Mouse (Mus musculus) C2C12 (cell line): ENCODE measurements around the gene Rabggta. TPM values are rescaled to one million over a fixed set of nuclear protein-coding genes. Genes with fewer than 3 reads are reported as not detected.

Experiments used
- H3K27me3 ChIP-seq: one replicate; pipeline ENCODE4 v1.6.1; 2011; ENCODE audit not compliant: control insufficient read depth, insufficient read depth, insufficient read length
- H3K36me3 ChIP-seq: one replicate; pipeline ENCODE4 v1.6.1; 2011; ENCODE audit not compliant: control insufficient read depth, insufficient read depth
- H3K4me3 ChIP-seq: one replicate; pipeline ENCODE4 v1.5.1; 2011; ENCODE audit warnings: mild to moderate bottlenecking, control low read depth; ENCODE audit not compliant: poor library complexity, insufficient read depth, severe bottlenecking
- H3K79me2 ChIP-seq: one replicate; pipeline ENCODE4 v1.6.1; 2011; ENCODE audit not compliant: control insufficient read depth, insufficient read depth
- H3K79me3 ChIP-seq: one replicate; pipeline ENCODE4 v1.6.1; 2011; ENCODE audit warnings: low read depth, control low read depth
- H3ac ChIP-seq: one replicate; pipeline ENCODE3; 2011; ENCODE audit warnings: low read depth; ENCODE audit not compliant: control insufficient read depth, insufficient read length
- CEBPB ChIP-seq: IDR thresholded peaks from one replicate; pipeline ENCODE4 v1.6.1; 2011; ENCODE audit warnings: low read depth, mild to moderate bottlenecking, control low read depth, moderate library complexity
- CTCF ChIP-seq: IDR thresholded peaks from one replicate; pipeline ENCODE4 v1.5.1; 2011; ENCODE audit not compliant: control insufficient read depth, insufficient read depth, insufficient read length
- FOSL1 ChIP-seq: IDR thresholded peaks from one replicate; pipeline ENCODE4 v1.8.0; 2011; ENCODE audit warnings: mild to moderate bottlenecking, low read length; ENCODE audit not compliant: poor library complexity, insufficient read depth, severe bottlenecking
- MAX ChIP-seq: IDR thresholded peaks from one replicate; pipeline ENCODE4 v1.6.1; 2011; ENCODE audit warnings: mild to moderate bottlenecking, control low read depth
- MYOD1 ChIP-seq: IDR thresholded peaks from one replicate; pipeline ENCODE4 v1.6.1; 2011; ENCODE audit warnings: low read depth; ENCODE audit not compliant: control insufficient read depth, insufficient read length
- MYOG ChIP-seq: IDR thresholded peaks from one replicate; pipeline ENCODE4 v1.6.1; 2011; ENCODE audit not compliant: control insufficient read depth, insufficient read length; ENCODE audit errors: extremely low read depth
- USF1 ChIP-seq: IDR thresholded peaks from one replicate; pipeline ENCODE4 v1.6.1; 2011; ENCODE audit warnings: low read depth, mild to moderate bottlenecking, control low read depth, moderate library complexity
- polyA plus RNA-seq: library from polyadenylated mRNA; unstranded; fragments of >200 nt; fragmentation: generic; extraction: Trizol; gene quantifications from one replicate; pipeline ENCODE4 v1.2.1, GENCODE M21; 2012; ENCODE audit warnings: missing spikeins

Rabggta gene
- polyA plus RNA-seq, 1 experiment, result 11.9 TPM

GRCm38 (mm10) chr14:55709509-55709908 is 12.6 kb downstream of the Rabggta start:
- Histone ChIP-seq H3ac (no peak overlapping the region), H3K27me3 (no peaks in the 10 kb centered on the region), H3K4me3 (no peak overlapping the region), H3K79me2 (no peaks in the 10 kb centered on the region), H3K36me3 (no peaks in the 10 kb centered on the region), H3K79me3 (no peaks in the 10 kb centered on the region)
- TF ChIP-seq MYOG (no peak), MYOD1 (no peak), CEBPB (no peak), FOSL1 (no peak), USF1 (no peak), CTCF (no peak), MAX (no peak)

- TF ChIP-seq USF1, result no peak
- TF ChIP-seq CTCF, result no peak
- TF ChIP-seq CEBPB, result no peak
- no peak for TF ChIP-seq MYOG
- no peak for TF ChIP-seq MYOD1
- no peak for TF ChIP-seq MAX
- no peak for TF ChIP-seq FOSL1
- Histone ChIP-seq H3K27me3 (peaks cover 3% of the 10 kb centered on the region), H3ac (no peak overlapping the region), H3K4me3 (no peak overlapping the region), H3K79me3 (no peaks in the 10 kb centered on the region), H3K36me3 (no peaks in the 10 kb centered on the region), H3K79me2 (no peaks in the 10 kb centered on the region)
Observed at GRCm38 (mm10) chr14:55707397-55707796, 14.7 kb downstream of the Rabggta start.

DNA sequence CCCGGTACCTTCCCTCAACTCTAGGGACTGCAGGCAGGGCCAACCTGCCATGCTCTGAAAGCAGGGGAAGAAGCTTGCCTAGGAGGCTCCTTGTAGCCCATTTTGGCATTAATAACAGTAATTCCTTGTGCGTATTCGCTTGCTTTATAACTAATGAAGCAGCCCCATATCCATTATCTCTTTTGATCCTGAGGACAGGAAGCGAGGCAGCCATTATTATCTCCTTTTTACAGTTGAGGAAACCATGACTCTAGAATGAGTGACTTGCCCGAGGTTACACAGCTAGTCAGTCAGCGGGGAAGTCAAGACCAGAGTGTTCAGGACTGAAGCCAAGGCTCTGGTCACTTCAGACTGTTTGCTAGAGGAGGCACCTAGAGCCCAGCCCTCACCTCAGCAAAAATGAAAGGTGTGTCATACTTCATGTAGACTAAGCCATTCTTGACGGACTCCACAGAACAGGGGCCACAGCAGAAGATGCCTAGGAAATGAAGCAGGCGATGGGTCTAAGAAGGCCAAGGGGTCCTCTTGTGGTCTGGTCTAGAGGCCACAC is 15.9 kb downstream of the Rabggta start:
- no peak for TF ChIP-seq CEBPB
- no peak for TF ChIP-seq MAX
- TF ChIP-seq MYOD1, result no peak
- no peak for TF ChIP-seq USF1
- TF ChIP-seq MYOG, result no peak
- TF ChIP-seq CTCF, result no peak
- no peak for TF ChIP-seq FOSL1
- no peaks in the 10 kb centered on the region for H3K79me2 ChIP-seq

GRCm38 (mm10) chr14:55702761-55703160 is 19.3 kb downstream of the Rabggta start:
- H3K79me2 ChIP-seq, result no peaks in the 10 kb centered on the region
- H3K4me3 ChIP-seq, result no peak overlapping the region
- H3ac ChIP-seq, result no peak overlapping the region
- H3K36me3 ChIP-seq, result no peaks in the 10 kb centered on the region
- peaks cover 12% of the 10 kb centered on the region for H3K27me3 ChIP-seq
- no peaks in the 10 kb centered on the region for H3K79me3 ChIP-seq
- TF ChIP-seq USF1, result no peak
- TF ChIP-seq MYOD1, result no peak
- TF ChIP-seq CEBPB, result no peak
- no peak for TF ChIP-seq MYOG
- TF ChIP-seq FOSL1, result no peak

More for the DNA sequence above, 15.9 kb downstream of the Rabggta start:
- Histone ChIP-seq H3K36me3 (no peaks in the 10 kb centered on the region), H3K27me3 (peaks cover 3% of the 10 kb centered on the region), H3K79me3 (no peaks in the 10 kb centered on the region), H3ac (no peak overlapping the region), H3K4me3 (no peak overlapping the region)

DNA sequence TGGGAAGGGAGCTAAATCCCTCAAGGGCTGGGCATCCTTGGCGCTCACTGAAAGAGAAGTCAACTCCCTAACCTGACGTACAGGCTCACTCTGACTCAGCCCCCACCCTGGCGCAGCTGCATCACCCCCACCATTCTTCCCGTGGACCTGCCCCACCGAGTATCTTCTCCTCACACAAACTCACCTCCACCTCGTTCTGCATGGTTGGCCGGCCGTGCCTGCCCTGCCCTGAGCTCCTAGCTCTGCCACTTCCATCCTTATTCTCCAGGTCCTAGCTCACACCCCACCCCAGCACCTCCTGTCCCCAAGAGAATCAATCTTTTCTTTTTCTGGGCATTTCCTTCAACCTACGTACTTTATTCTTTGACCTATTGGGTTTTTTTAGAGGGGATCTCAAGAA is 20.9 kb downstream of the Rabggta start:
- no peak for TF ChIP-seq FOSL1
- TF ChIP-seq CTCF, result no peak
- no peak for TF ChIP-seq MAX
- TF ChIP-seq USF1, result no peak
- Histone ChIP-seq H3ac (no peak overlapping the region), H3K79me2 (no peaks in the 10 kb centered on the region), H3K4me3 (no peak overlapping the region), H3K79me3 (no peaks in the 10 kb centered on the region), H3K27me3 (peaks cover 12% of the 10 kb centered on the region), H3K36me3 (no peaks in the 10 kb centered on the region)

- Histone ChIP-seq H3K79me2 (no peaks in the 10 kb centered on the region), H3K79me3 (no peaks in the 10 kb centered on the region), H3K27me3 (peaks cover 9% of the 10 kb centered on the region), H3K4me3 (no peak overlapping the region), H3K36me3 (no peaks in the 10 kb centered on the region), H3ac (no peak overlapping the region)
- TF ChIP-seq CEBPB (no peak), MYOD1 (no peak), CTCF (no peak), MAX (no peak), MYOG (no peak)
Observed at GRCm38 (mm10) chr14:55697226-55697625, 24.8 kb downstream of the Rabggta start.
